Mouse (Mus musculus) kidney, adult 2 months (tissue): Measurements from ENCODE around the gene Slc22a21.

Experiments used
- CTCF ChIP-seq: fragments of 200-500 bp; conservative IDR thresholded peaks from 2 replicates; pipeline ENCODE4 v1.5.1; 2011; ENCODE audit warnings: low read depth, mild to moderate bottlenecking, control low read depth, low read length, moderate library complexity, mixed read lengths; ENCODE audit not compliant: insufficient read depth, insufficient read length
- POLR2A ChIP-seq: fragments of 200-500 bp; IDR thresholded peaks from one replicate; pipeline ENCODE4 v1.6.1; 2011; ENCODE audit warnings: low read depth, low read length, control low read depth

- TF ChIP-seq CTCF (no peak), POLR2A (no peak)
These were observed 77.4 kb downstream of the Slc22a21 start for GRCm38 (mm10) chr11:53902741-53903140.
